Mouse (Mus musculus) ovary, postnatal 10 days (tissue): ENCODE data around the gene Eif4g1.

Experiments used
- DNase-seq: peaks from one replicate; pipeline ENCODE4 v3.0.0; 2022; ENCODE audit warnings: low spot score

The Eif4g1 gene

DNA sequence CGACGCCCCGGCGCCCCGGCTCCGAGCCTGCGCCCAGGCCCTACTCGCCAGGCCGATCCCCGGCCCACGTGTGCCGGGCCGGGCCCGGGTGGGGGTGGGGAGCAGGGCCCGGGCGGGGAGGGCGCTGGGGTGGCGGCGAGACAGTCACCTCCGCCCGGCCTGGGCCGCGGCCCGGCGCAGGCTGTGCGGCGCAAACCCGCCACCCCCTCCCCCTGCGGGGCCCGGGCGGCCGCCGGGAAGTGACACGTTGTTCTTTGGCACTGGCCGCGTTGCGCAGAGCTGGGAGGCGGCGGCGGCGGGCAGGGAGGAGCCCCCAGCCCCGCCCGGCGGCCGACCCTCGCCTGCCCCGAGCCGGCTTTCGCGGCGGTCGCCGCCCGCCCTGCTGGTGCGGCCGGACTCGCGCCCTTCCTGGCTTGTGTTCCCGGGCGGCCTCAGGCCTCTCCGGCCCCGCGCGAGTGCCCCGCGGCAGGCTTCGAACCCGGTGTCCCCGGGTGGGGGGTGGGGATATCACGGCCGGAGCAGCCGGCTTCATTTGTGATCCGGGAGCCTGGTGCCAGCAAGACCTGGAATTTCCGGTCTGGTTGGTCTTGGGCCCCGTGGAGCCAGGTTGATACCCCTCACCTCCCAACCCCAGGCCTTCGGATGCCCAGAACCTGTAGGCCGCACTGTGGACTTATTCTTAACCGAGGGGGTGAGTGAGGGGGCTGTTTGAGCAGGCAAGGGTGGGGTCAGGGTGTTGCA lies 5.0 kb downstream of the Eif4g1 start:
- no peak for DNase-seq

DNA sequence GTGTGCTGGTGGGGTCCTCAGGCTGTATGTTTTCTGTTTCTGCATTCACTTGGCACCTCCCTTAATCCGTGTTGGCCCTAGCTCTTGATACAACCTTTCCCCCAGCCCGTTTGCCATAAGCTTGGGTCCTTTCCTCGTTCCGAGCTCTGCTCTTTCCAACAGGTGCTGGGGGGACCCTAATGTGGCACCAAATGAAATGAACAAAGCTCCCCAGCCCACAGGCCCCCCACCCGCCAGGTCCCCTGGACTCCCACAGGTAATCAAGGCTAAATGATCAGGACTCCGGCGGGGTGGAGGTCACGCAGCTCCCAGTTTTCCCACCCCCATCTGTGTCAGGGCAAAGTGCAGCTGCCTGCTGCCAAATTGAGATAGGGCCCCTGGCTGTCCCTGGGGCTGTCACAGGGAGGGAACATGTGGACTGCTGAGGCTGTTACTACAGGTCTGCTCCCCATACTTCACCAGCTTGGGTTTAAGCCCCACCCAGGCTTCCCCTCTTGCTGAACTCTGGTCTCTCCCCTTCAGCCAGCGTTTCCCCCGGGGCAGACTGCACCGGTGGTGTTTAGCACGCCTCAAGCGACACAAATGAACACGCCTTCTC lies 5.7 kb downstream of the Eif4g1 start:
- DNase-seq, result no peak

DNA sequence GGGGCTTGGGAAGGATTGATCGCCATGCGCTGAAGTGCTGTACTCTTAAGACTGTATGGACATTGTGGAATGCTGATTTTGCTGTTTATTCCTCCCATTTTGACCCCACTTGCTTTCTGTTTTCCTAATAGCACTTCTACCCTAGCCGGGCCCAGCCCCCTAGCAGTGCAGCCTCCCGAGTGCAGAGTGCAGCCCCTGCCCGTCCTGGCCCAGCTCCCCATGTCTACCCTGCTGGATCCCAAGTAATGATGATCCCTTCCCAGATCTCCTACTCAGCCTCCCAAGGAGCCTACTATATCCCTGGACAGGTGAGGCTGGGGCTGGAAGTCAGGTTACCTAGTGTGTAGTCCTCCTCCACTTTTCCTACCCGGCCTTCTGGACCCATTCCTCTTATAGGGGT lies 7.1 kb downstream of the Eif4g1 start:
- DNase-seq, result no peak

DNA sequence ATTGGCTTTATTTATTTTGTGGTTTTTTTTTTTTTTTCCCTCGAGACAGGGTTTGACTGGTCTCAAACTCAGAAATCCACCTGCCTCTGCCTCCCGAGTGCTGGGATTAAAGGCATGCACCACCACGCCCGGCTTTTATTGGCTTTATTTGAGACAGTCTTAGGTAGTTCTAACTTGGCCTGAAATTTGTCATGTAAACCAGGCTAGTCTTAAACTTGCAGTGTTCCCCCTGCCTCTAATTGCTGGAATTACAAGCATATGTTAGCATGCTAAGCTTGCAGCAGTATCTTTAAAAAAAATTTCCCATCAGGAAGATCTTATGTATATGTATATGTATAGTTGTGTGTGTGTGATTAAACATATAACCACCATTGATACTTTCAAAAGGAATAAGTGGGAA lies 8.6 kb downstream of the Eif4g1 start:
- DNase-seq, result no peak

DNA sequence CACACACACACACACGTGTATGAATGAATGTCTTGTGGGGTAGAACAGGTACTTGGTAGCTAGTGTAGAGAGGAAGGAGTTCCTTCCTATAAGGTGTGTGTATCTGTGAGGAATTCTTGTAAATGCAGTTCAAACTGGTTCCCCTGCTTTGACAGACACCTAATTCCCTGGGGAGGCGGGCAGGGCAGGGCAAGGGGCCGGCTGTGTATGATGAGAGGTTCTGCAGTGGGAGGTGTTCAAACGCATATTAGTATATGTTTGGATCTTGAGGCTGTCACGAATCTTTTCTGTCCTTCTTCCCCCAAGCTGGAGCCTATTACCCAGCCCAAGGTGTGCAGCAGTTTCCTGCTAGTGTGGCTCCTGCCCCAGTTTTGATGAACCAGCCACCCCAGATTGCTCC lies 9.3 kb downstream of the Eif4g1 start:
- no peak for DNase-seq

DNA sequence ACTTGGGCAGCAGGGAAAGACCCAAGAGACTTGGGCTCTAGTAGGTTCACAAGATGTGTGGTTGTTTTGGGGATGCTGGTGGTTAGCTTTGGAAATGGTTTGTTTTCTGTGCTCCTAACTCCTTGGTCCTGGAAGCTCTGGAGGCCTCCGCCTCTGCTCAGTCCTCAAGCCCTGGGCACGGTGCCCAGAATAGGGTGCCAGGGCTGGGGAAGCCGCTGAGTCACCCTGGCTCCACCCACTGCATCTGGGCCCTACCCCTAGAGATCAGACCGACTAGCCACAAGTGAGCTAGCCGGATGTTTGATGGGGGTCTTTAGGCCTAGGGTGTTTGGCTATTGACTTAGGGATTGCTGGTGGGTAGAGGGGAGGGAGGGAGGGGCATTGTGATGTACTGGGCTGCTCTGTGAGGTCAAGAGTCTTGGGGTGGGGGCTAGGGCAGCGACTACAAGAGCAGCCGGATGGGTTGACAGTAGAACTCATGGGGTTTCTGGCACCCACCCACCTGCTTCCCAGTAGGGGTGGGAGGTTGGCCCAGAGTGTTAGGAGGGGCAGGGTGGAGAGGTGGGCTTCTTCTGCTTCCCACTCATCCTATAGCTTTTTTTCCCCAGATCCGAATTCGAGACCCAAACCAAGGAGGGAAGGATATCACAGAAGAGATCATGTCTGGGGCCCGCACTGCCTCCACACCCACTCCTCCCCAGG lies 10.0 kb downstream of the Eif4g1 start:
- DNase-seq, result no peak

DNA sequence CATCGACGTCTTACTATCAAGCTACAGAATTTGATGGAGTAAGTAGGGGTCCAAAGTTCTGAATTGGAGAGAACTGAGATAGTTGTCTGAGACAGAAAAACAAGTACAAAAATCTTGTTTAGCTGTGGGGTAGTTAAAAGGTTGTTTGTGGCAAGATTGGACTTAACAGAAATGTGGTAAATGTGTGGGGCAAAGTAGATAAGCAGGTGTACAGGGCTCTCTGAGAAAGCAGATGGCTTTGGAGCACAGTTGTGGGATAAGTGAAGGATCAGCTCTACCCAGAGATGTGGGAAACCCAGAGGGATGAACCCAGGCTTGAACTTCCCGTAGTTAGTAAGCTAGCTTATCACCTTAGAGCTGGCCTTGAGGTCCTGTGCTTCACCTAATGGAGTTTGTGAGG lies 22.7 kb downstream of the Eif4g1 start:
- DNase-seq, result no peak

DNA sequence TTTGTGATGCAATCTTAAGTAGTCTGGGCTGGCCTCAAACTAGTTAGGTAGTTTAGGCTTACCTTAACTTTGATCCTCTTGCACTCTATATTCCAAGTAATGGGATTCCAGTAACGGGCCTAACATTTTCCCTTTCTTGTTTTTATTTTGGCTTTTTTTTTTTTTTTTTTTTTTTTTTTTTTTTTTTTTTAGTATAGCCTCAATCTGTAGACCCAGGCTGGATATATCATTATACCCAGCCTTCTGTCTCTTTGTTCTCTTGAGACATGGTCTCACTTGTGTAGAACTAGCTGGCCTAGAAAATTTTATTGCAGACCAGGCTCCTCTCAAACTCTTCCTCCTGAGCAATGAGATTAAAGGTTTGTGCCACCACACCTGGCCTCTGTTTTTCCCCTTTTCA lies 23.5 kb downstream of the Eif4g1 start:
- DNase-seq, result no peak

DNA sequence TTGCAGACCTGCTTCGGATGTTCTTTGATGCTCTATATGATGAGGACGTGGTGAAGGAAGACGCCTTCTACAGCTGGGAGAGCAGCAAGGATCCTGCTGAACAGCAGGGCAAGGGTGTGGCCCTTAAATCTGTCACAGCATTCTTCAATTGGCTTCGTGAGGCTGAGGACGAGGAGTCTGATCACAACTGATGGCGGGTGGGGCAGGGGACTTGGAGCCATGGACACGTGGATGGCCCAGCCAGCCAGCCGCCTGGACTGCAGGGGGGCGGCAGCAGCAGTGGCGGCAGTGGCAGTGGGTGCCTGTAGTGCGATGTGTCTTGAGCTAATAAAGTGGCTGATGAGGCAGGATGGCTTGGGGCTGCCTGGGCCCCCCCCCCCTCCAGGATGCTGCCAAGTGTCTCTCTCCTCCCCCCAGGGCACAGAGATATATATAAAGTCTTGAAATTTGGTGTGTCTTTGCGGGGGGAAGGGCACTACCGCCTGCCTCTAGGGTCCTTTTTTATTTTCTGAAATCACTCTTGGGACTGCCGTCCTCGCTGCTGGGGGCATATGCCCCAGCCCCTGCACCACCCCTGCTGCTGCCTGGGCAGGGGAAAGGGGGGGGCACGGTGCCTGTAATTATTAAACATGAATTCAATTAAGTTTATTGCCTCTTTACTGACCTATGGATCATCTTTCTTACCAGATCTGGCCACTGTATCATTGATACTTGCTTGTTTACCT lies 24.3 kb downstream of the Eif4g1 start:
- DNase-seq, result no peak

DNA sequence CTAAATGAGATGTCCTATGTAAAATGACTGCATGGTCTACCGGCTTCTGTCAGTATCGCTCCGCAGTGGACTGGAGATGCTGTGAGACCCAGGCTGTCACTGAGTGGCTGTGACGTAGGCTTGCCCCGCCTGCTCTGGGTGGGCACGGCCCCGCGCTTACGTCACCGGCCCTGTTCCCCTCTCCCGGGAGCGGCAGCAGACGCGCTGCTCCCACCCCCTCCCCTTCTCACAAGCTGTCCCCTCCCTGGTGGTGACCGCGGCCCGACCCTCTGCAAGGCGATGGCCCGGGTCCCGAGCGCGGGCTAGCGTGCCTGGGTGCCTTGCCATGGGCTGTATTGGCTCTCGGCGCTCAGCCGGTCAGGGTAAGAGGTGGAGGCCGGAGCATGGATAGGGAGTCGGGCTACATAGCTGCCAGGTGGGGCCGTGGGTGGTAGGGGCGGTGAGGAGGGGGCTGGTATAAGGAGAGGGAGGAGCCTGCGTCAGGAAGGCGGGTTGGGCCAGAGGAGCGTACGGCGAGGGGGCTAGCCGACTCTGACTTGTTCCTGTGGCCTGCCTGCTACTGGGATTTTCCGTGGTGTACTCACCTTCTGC lies 25.1 kb downstream of the Eif4g1 start, which contains the start of gene Fam131a:
Gene Fam131a (plus strand): TSS at position 131 of the 591 bp plus-strand sequence.
- DNase-seq, result peak; percentile 67

DNA sequence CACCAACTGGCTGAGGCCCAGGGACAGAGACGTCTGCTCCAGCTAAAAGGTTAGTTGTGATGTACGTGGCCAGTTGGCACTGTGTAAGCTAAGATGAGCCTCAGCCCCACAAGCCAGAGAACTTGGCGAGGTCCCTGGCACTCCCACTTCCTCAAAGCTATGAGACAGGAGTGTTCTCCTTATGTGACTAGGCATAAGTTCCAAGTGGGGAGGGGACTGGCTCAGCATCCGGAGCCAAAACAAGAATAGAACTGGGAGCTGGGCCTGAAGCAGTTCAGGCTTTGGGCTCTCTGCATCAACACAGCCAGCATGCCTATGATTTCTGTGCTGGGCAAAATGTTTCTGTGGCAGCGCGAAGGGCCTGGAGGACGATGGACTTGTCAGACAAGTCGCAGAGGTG lies 26.7 kb downstream of the Eif4g1 start:
- DNase-seq, result no peak

DNA sequence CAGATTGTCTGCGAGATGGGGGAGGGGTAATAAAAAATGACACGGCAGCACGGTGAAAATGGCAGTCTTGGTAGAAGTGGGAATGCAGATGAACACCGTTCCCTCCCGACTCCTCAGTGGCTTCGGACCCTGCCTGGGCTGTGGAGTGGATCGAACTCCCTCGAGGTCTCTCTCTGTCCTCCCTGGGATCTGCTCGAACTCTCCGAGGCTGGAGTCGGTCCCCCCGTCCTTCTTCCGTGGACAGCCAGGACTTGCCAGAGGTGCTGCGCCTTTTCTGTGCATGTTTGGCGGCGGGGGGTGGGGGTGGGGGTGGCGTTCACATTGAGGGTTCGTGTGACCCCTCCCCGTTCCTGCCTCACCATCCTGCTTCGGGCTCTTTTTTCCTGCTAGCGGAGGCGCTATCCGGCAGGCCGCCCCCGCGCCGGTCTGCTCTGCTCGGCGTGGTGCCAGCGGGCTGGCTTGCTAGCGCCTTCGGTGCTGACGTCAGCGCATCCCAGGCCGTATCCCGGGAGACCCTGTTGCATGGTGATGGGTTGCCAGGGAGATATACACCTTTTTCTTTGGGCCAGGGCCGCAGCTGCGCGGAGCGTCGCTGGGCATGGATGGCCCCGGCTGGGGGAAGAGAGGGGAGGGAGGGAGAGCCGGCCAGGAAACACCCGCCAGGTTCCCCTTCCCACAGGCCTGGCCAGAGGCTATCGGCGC lies 27.7 kb downstream of the Eif4g1 start:
- DNase-seq, result peak; percentile 76

DNA sequence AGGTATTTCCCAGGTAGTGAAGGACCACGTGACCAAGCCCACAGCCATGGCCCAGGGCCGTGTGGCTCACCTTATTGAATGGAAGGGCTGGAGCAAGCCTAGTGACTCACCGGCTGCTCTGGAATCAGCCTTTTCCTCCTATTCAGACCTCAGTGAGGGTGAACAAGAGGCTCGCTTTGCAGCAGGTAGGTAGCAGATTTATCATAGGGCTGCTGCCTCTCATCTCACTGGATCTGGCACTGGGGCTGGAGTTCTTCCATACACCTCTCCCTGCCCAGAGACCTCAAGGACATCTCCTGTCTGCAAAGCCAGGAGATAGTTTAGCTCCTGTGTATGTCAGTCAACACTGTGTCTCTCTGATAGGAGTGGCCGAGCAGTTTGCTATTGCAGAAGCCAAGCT lies 31.2 kb downstream of the Eif4g1 start:
- no peak for DNase-seq

DNA sequence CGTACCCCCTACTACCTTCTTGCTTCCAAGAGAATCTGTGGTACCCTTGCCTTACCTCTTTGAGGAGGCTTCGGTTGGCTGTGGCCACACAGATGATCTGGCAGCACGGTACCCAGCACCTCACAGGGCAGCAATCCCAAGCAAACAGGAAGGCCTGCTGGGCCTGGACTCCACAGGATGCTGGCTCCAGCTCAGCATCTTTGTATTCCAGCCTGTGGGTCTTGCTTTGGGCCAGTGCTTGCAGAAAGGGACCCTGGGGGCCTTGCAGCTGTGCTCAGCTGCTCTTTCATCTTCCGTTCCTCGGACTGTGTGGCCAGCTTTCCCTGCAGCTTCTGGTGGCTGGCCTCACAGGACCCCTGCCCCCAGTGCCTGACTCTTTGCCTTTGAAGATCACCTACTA lies 31.9 kb downstream of the Eif4g1 start:
- no peak for DNase-seq

DNA sequence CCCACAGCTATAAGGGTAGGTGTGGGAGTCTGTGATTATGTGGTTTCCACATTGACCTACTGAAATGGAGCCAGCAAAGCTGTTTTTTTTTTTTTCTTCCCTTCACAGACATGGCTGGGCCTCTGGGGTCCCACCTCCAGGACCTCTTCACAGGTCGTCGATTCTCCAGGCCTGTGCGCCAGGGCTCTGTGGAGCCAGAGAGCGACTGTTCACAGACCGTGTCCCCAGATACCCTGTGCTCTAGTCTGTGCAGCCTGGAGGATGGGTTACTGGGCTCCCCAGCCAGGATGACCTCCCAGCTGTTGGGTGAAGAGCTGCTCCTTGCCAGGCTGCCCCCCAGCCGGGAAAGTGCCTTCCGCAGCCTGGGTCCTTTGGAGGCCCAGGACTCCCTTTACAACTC lies 33.2 kb downstream of the Eif4g1 start:
- DNase-seq, result no peak

DNA sequence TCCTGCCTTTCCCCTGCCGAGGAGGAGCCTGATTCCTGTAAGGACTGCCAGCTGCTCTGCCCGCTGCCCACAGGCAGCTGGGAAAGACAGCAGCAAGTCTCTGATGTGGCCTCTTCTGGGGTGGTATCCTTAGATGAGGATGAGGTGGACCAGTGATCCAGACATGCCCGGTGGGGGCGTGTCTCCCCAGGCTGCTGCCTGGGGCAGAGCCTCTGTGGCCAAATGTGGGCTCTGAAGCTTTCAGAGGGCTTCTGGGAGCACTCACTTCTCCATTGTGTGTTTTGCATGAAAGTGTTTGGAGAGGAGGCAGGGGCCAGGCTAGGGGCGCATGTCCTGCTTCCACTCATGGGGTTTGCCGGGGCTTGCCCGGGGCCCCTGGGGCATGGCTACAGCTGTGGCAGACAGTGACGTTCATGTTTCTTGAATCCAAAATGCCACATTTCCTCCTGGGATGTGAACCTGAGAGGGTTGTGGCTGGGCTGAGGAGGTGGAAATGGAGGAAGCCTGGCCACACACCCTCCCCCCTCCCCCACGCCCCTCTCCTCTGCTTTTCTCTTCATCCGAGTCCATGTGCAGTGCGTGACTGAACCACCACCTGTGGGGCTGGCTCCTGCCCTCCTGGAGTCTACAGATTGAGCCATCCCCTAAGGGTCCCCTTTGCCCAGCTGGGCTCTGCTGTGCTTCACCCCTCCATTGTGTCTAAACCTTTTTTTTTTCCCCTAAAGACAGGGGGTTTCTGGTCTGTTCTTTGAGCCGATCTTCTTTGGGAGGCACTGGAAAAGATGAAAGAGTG lies 33.8 kb downstream of the Eif4g1 start:
- DNase-seq, result no peak

DNA sequence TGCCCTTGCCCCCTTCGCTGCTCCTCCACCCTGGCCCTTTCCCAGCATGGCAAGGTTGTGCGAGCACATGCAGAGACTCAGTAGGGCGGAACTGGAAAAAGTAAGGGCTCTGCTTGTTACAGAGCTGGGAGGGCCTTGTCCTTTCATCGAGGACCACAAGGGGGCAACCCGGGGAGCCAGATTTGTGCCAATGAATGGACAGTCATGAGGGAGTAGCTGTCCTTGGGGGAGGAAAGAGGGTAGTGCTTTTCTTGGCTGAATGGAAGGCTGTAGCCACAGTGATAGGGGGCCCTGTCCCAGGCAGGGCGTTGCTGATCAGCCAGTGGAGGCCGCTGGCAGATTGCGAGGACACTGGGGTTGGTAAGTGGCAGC lies 34.4 kb downstream of the Eif4g1 start:
- DNase-seq, result no peak

DNA sequence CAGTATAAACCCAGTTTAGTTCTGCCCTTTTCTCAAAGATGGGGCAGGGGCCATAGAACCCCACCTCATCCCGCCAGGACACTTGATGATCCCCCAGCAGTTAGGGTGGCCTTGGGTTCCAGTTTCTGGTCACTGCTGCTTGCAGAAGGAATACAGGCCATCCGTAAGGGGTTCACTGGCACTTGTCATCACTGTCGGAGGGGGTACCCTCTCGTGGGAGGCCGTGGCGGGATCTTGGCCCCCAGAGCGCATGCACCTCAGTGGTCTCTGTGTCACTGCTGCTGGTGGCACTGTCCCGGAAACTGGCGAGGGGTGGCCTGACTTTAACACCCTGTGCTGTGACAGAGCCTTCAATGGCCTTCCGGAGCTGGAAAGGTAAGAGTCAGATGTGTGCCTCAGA lies 35.0 kb downstream of the Eif4g1 start:
- no peak for DNase-seq

DNA sequence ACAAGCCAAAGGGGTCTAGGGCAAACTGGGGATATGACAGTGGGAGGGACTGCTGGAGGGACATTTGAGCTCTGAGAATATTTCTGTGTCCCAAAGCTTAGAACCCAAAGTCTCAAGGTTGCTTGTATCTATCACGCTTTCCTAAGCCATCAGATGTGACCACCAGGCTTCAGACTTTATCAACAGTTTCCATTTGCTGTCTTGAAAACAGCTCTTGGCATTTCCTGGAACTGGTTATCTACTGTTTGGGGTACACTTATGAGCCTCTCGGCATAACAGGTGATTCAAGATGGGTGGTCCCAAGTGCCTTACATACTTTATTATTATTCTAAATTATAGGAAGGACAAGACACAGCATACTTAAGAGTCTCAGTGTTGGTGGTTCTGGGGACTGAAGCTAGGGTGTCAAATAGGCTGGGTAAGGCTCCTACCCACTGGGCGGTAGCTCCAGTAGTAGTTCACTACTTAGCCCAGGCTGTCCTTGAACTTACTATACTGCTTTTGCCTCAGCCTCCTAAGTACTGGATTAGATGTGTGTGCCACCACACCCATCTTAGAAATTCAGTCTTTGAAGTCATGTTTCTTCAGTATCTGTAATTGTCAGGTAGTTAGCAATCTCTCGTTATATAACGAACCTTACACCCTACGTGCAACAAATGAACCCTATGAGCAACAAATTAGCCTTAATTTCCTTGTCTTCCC lies 35.7 kb downstream of the Eif4g1 start:
- DNase-seq, result no peak

DNA sequence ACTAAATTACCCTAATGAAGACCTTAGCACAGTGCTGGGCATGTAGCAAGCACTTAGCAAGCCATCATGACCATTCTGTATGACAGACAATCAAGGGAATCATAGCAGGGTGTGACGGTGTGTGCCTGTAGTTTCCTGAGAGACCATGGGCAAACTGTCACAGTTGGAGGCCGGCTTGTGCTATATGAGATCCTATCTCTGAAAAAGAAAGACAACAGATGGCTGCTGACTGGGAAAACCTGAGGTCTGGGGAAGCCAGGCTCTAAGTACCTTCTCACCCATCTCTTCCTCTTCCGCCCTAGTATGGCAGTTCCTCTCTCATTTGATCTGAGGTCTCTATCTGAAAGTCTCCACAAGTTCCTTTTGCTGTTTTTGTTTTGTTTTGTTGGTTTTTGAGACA lies 37.7 kb downstream of the Eif4g1 start:
- no peak for DNase-seq
